Mouse (Mus musculus): ENCODE data around the gene Tpsg1. TPM values are rescaled to one million over a fixed set of nuclear protein-coding genes. Genes with fewer than 3 reads are reported as not detected.

Gene Tpsg1
- polyA plus RNA-seq, 1 experiment, result not detected

- DNase-seq (ENCODE audit: low read depth), result no peak
Observed at GRCm38 (mm10) chr17:25408302-25408999, 39.4 kb downstream of the Tpsg1 start.

GRCm38 (mm10) chr17:25409621-25410020 is 40.5 kb downstream of the Tpsg1 start:
- no peak for DNase-seq (ENCODE audit: low read depth)

GRCm38 (mm10) chr17:25410180-25410579 is 41.1 kb downstream of the Tpsg1 start:
- DNase-seq (ENCODE audit: low read depth), result no peak

- DNase-seq (ENCODE audit: low read depth), result no peak
Observed at GRCm38 (mm10) chr17:25410786-25411185, 41.7 kb downstream of the Tpsg1 start.

GRCm38 (mm10) chr17:25411251-25411650 is 42.2 kb downstream of the Tpsg1 start:
- DNase-seq (ENCODE audit: low read depth), result no peak

- DNase-seq (ENCODE audit: low read depth), result no peak
Observed at GRCm38 (mm10) chr17:25414209-25414608, 45.1 kb downstream of the Tpsg1 start.

GRCm38 (mm10) chr17:25414917-25415316 is 45.8 kb downstream of the Tpsg1 start:
- no peak for DNase-seq (ENCODE audit: low read depth)

- no peak for DNase-seq (ENCODE audit: low read depth)
Observed at GRCm38 (mm10) chr17:25415421-25415913, 46.4 kb downstream of the Tpsg1 start.

GRCm38 (mm10) chr17:25416219-25416618 is 47.1 kb downstream of the Tpsg1 start:
- no peak for DNase-seq (ENCODE audit: low read depth)

- no peak for DNase-seq (ENCODE audit: low read depth)
Observed at GRCm38 (mm10) chr17:25417990-25418389, 48.9 kb downstream of the Tpsg1 start.

- DNase-seq (ENCODE audit: low read depth), result no peak
Observed at GRCm38 (mm10) chr17:25418926-25419325, 49.9 kb downstream of the Tpsg1 start.

- no peak for DNase-seq (ENCODE audit: low read depth)
Observed at GRCm38 (mm10) chr17:25420998-25421397, 51.9 kb downstream of the Tpsg1 start.

Other genes with a start within 250 kb of the Tpsg1 start
- gene Ptx4, start 248.5 kb upstream of the Tpsg1 start, polyA plus RNA-seq (2012; rRNA removed), result 0.15 and 0.18 TPM in 2 replicates
- gene Clcn7, start 235.9 kb upstream of the Tpsg1 start, polyA plus RNA-seq (2012; rRNA removed), result 82.7 and 93.5 TPM in 2 replicates
- gene Ccdc154, start 206.8 kb upstream of the Tpsg1 start, polyA plus RNA-seq (2012; rRNA removed), result 0.04 TPM in 1 of 2 replicates, not detected in the other
- gene Gm38655, start 193.8 kb upstream of the Tpsg1 start, polyA plus RNA-seq (2012; rRNA removed), result 0.24 and 0.57 TPM in 2 replicates
- 9.5 and 10.5 TPM in 2 replicates for gene BC003965, start 184.7 kb upstream of the Tpsg1 start, polyA plus RNA-seq (2012; rRNA removed)
- 14.8 and 17.1 TPM in 2 replicates for gene Unkl, start 180.9 kb upstream of the Tpsg1 start, polyA plus RNA-seq (2012; rRNA removed)
- gene Gnptg, start 129.1 kb upstream of the Tpsg1 start, polyA plus RNA-seq (2012; rRNA removed), result 58.7 and 60.3 TPM in 2 replicates
- 21.5 and 24.7 TPM in 2 replicates for gene Tsr3, start 129.1 kb upstream of the Tpsg1 start, polyA plus RNA-seq (2012; rRNA removed)
- gene Baiap3, start 112.9 kb upstream of the Tpsg1 start, polyA plus RNA-seq (2012; rRNA removed), result 4.0 and 4.3 TPM in 2 replicates
- 136 and 144 TPM in 2 replicates for gene Ube2i, start 94.7 kb upstream of the Tpsg1 start, polyA plus RNA-seq (2012; rRNA removed)
- 0.34 and 0.42 TPM in 2 replicates for gene Prss34, start 70.9 kb upstream of the Tpsg1 start, polyA plus RNA-seq (2012; rRNA removed)
- gene Prss28, start 60.6 kb upstream of the Tpsg1 start, polyA plus RNA-seq (2012; rRNA removed), result not detected in 2 replicates
- gene Prss29, start 50.6 kb upstream of the Tpsg1 start, polyA plus RNA-seq (2012; rRNA removed), result 0.27 TPM in 1 of 2 replicates, not detected in the other
- 0.32 and 0.44 TPM in 2 replicates for gene Tpsab1, start 23.7 kb upstream of the Tpsg1 start, polyA plus RNA-seq (2012; rRNA removed)
- 4.3 and 9.6 TPM in 2 replicates for gene Tpsb2, start 3.0 kb upstream of the Tpsg1 start, polyA plus RNA-seq (2012; rRNA removed)
- 8.9 and 15.1 TPM in 2 replicates for gene Cacna1h, start 64.5 kb downstream of the Tpsg1 start, polyA plus RNA-seq (2012; rRNA removed)
- 3.0 and 4.3 TPM in 2 replicates for gene Tekt4, start 85.3 kb downstream of the Tpsg1 start, polyA plus RNA-seq (2012; rRNA removed)
- gene Sstr5, start 128.0 kb downstream of the Tpsg1 start, polyA plus RNA-seq (2012; rRNA removed), result 0.08 TPM in 1 of 2 replicates, not detected in the other
- gene Sox8, start 201.4 kb downstream of the Tpsg1 start, polyA plus RNA-seq (2012; rRNA removed), result 1.0 and 1.2 TPM in 2 replicates
- gene Lmf1, start 209.8 kb downstream of the Tpsg1 start, polyA plus RNA-seq (2012; rRNA removed), result 23.3 and 24.8 TPM in 2 replicates